ENCODE assay signal across 7 mouse cellular contexts in the genomic region with DNA sequence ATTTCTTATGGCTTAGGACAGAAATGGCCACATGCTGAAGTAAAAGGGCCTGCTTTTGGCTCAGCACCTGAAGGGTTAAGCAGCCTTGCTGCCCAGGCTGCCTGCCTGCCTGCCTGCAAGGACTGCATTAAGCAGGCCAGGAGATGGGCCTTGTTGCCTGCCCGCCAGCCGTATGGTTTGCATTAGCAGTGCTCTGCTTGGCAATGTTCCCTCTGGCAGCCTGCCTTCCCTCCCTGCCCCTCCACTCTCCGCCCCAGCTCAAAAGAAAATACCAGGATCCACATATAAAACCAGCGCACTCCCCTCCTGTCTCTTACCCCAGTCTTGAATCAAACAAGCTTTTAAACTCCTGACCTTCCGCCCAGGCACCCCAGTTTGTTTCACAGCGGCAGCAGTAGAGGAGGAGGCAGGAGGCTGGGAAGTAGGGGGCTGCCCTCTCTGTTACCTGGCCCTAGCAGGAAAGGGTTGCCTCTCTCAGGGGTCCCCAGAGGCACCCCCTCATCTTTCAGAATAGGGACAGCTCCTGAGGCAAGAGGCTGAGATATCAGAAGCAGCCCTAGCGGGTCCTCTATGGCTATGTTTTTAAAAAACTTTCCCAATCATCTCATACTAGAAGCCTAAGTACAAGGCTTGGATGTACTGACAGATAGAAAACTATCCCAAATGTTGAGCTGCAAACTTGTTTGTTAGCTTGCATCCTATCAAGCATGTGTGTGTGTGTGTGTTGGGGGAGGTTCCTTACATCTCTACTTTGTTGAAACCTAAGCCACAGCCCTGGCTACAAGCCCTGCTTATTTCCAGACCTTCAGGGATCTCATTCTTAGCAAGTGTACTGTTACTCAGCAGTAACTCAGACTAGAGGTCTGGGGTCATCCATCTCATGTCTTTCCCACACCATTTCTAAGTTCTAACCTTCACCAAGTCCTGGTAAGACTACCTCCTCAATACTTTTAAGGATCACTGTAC.
A peak's percentile ranks its signal among the peaks of the same experiment; 100 is the strongest.
DNase-seq lines count a peak whose midpoint lies in the region; ATAC-seq and TF ChIP-seq lines count a peak whose summit lies in the region.

No protein-coding gene starts in this region.

- no peaks in the 10 kb centered on the region for H3K27me3 ChIP-seq in forebrain, embryonic 15.5 days
- H3K27me3 ChIP-seq in heart, embryonic 16.5 days (ENCODE audit: control insufficient read depth, insufficient read depth, low read length) = no peaks in the 10 kb centered on the region
- H3K27me3 ChIP-seq in limb, embryonic 14.5 days (ENCODE audit: control insufficient read depth, insufficient read depth, low read length) = no peaks in the 10 kb centered on the region
- no peaks in the 10 kb centered on the region for H3K27me3 ChIP-seq in neural tube, embryonic 11.5 days (ENCODE audit: control insufficient read depth, insufficient read depth, low read length)

- peak overlapping the region; percentile 11; the same call in 1 of the 2 replicates for H3K4me2 ChIP-seq in forebrain, embryonic 15.5 days (replicated peaks)
- H3K4me2 ChIP-seq in heart, embryonic 16.5 days (ENCODE audit: low read depth, low read length) = peak overlapping the region; percentile 34; the same call in 1 of the 2 replicates
- peak overlapping the region; percentile 39 for H3K4me2 ChIP-seq in limb, embryonic 14.5 days (replicated peaks; ENCODE audit: low read depth, low read length, severe bottlenecking)
- no peak overlapping the region for H3K4me2 ChIP-seq in neural tube, embryonic 11.5 days (ENCODE audit: low read depth)

- H3K4me3 ChIP-seq in forebrain, embryonic 15.5 days = no peak overlapping the region
- no peak overlapping the region for H3K4me3 ChIP-seq in heart, embryonic 16.5 days (ENCODE audit: low read length)
- no peak overlapping the region for H3K4me3 ChIP-seq in limb, embryonic 14.5 days (replicated peaks; ENCODE audit: low read length)
- no peak overlapping the region for H3K4me3 ChIP-seq in neural tube, embryonic 11.5 days (ENCODE audit: low read depth, low read length)

- 0 out of 2 replicates have a peak overlapping the region, but pooled peaks have one; percentile 11 for H3K9ac ChIP-seq in forebrain, embryonic 15.5 days (replicated peaks)
- H3K9ac ChIP-seq in heart, embryonic 16.5 days (ENCODE audit: low read length) = peak overlapping the region; percentile 55
- H3K9ac ChIP-seq in limb, embryonic 14.5 days (ENCODE audit: low read depth, low read length, severe bottlenecking) = peak overlapping the region; percentile 7; the same call in 1 of the 2 replicates
- H3K9ac ChIP-seq in neural tube, embryonic 11.5 days (ENCODE audit: low read length) = no peak overlapping the region

- no peak for TF ChIP-seq POLR2A in limb, embryonic 14.5 days (IDR thresholded peaks at IDR 0.05; ENCODE audit: borderline replicate concordance, extremely low read depth, insufficient read depth, insufficient read length)

- peak; percentile 57 for DNase-seq in cerebellum, adult 8-10 months
- peak; percentile 94 for DNase-seq in kidney, postnatal 10 days
- peak; percentile 91 for DNase-seq in limb, embryonic 14.5 days (ENCODE audit: low spot score)
- DNase-seq in neural tube, embryonic 11.5 days (ENCODE audit: low spot score) = peak; percentile 53
- DNase-seq in urinary bladder, postnatal 10 days (ENCODE audit: low spot score) = peak; percentile 43

- H3K9me3 ChIP-seq in forebrain, embryonic 15.5 days = no peaks in the 10 kb centered on the region
- no peaks in the 10 kb centered on the region for H3K9me3 ChIP-seq in heart, embryonic 16.5 days (replicated peaks; ENCODE audit: control insufficient read depth, low read length)
- H3K9me3 ChIP-seq in limb, embryonic 14.5 days (ENCODE audit: control insufficient read depth, low read length) = no peaks in the 10 kb centered on the region
- H3K9me3 ChIP-seq in neural tube, embryonic 11.5 days (ENCODE audit: control insufficient read depth, low read length) = no peaks in the 10 kb centered on the region

- peaks cover 46% of the 10 kb centered on the region for H3K4me1 ChIP-seq in forebrain, embryonic 15.5 days
- H3K4me1 ChIP-seq in heart, embryonic 16.5 days (ENCODE audit: control insufficient read depth, insufficient read depth, low read length) = peaks cover 34% of the 10 kb centered on the region
- peaks cover 57% of the 10 kb centered on the region for H3K4me1 ChIP-seq in limb, embryonic 14.5 days (ENCODE audit: control insufficient read depth, insufficient read depth, low read length)
- H3K4me1 ChIP-seq in neural tube, embryonic 11.5 days (ENCODE audit: control insufficient read depth, insufficient read depth, low read length) = peaks cover 11% of the 10 kb centered on the region

- H3K27ac ChIP-seq in forebrain, embryonic 15.5 days (replicated peaks) = peak overlapping the region; percentile 68
- H3K27ac ChIP-seq in heart, embryonic 16.5 days (ENCODE audit: low read length) = peak overlapping the region; percentile 72
- H3K27ac ChIP-seq in limb, embryonic 14.5 days (replicated peaks; ENCODE audit: low read depth, low read length) = peak overlapping the region; percentile 87
- H3K27ac ChIP-seq in neural tube, embryonic 11.5 days (ENCODE audit: low read depth, low read length) = 0 out of 2 replicates have a peak overlapping the region, but pooled peaks have one; percentile 62

- no peaks in the 10 kb centered on the region for H3K36me3 ChIP-seq in forebrain, embryonic 15.5 days
- H3K36me3 ChIP-seq in heart, embryonic 16.5 days (ENCODE audit: control insufficient read depth, insufficient read depth) = no peaks in the 10 kb centered on the region
- 0 out of 2 replicates have a peak, but pooled peaks cover 3% of the 10 kb centered on the region for H3K36me3 ChIP-seq in limb, embryonic 14.5 days (ENCODE audit: control insufficient read depth, insufficient read depth, low read length)
- no peaks in the 10 kb centered on the region for H3K36me3 ChIP-seq in neural tube, embryonic 11.5 days (ENCODE audit: control insufficient read depth, insufficient read depth, low read length)

- peak; percentile 96 for ATAC-seq in forebrain, embryonic 15.5 days (replicated peaks)
- ATAC-seq in heart, embryonic 16.5 days (replicated peaks; ENCODE audit: extremely low read depth, insufficient read depth, low FRiP score) = peak; percentile 81
- peak; percentile 95 for ATAC-seq in limb, embryonic 14.5 days (ENCODE audit: low FRiP score, low read depth)
- ATAC-seq in neural tube, embryonic 11.5 days (ENCODE audit: insufficient read depth, low FRiP score, low TSS enrichment) = no peak

- 14% methylated on average over 7 of the region's 7 CpGs for WGBS in forebrain, embryonic 15.5 days
- WGBS in heart, embryonic 16.5 days = 23% methylated on average over 7 of the region's 7 CpGs
- 12% methylated on average over 7 of the region's 7 CpGs for WGBS in limb, embryonic 14.5 days
- 44% methylated on average over 7 of the region's 7 CpGs for WGBS in neural tube, embryonic 11.5 days

Comparison
In these comparisons a context has a peak if more than half of its experiments do, and no peak if none do; other contexts are left out.
1. DNase-seq: peak in every context shown above with its lines; median percentile 94 in kidney, postnatal 10 days; 91 in limb, embryonic 14.5 days; 57 in cerebellum, adult 8-10 months; 53 in neural tube, embryonic 11.5 days; 43 in urinary bladder, postnatal 10 days.